Mouse (Mus musculus) lung, embryonic 14.5 days (tissue): ENCODE measurements at regions not wholly inside any gene's neighbourhood (a gene's known extent, or its start where the extent isn't known, plus 50 kb on each side); places are given as distances from the start of the nearest gene placed in this dataset.

Experiments used
- ATAC-seq: fragments of 200-750 bp; cut with Nextera tagmentation; 2 replicates; pipeline ENCODE4 v1.8.0; 2017; ENCODE audit warnings: mild to moderate bottlenecking, moderate TSS enrichment, moderate library complexity; ENCODE audit not compliant: insufficient read depth
- DNase-seq: peaks from one replicate; pipeline ENCODE4 v3.0.0-alpha.2; 2015
- H3K27ac ChIP-seq: fragments of 300-500 bp; sonication (generic); 2 replicates; pipeline ENCODE4 v1.5.1; 2014; ENCODE audit warnings: low read depth, mild to moderate bottlenecking, moderate library complexity
- H3K27me3 ChIP-seq: fragments of 300-500 bp; sonication (generic); 2 replicates; pipeline ENCODE4 v1.6.1; 2014; ENCODE audit warnings: low read length, control low read depth; ENCODE audit not compliant: insufficient read depth
- H3K36me3 ChIP-seq: fragments of 300-500 bp; sonication (generic); 2 replicates; pipeline ENCODE4 v1.6.1; 2014; ENCODE audit warnings: control low read depth; ENCODE audit not compliant: insufficient read depth
- H3K4me1 ChIP-seq: fragments of 300-500 bp; sonication (generic); 2 replicates; pipeline ENCODE4 v1.6.1; 2014; ENCODE audit warnings: antibody characterized with exemption, control low read depth; ENCODE audit not compliant: insufficient read depth
- H3K4me2 ChIP-seq: fragments of 300-500 bp; sonication (generic); 2 replicates; pipeline ENCODE4 v1.6.1; 2014; ENCODE audit warnings: mild to moderate bottlenecking
- H3K4me3 ChIP-seq: fragments of 300-500 bp; sonication (generic); 2 replicates; pipeline ENCODE4 v1.5.1; 2014; ENCODE audit warnings: low read depth, low read length
- H3K9ac ChIP-seq: fragments of 300-500 bp; sonication (generic); 2 replicates; pipeline ENCODE4 v1.6.1; 2014
- H3K9me3 ChIP-seq: fragments of 300-500 bp; sonication (generic); 2 replicates; pipeline ENCODE4 v1.6.1; 2016; ENCODE audit warnings: low read depth, low read length, control low read depth
- CTCF ChIP-seq: IDR thresholded peaks from 2 replicates; pipeline ENCODE4 v1.5.1; 2016; ENCODE audit warnings: antibody characterized with exemption, low read depth
- WGBS: fragments of 180-500 bp; shearing (Covaris S2); extraction: QIAGEN DNeasy Blood & Tissue Kit; methylation state at CpG from one replicate; pipeline ENCODE4 v1.1.7; 2014; 5-methylcytosine and 5-hydroxymethylcytosine counted together

DNA sequence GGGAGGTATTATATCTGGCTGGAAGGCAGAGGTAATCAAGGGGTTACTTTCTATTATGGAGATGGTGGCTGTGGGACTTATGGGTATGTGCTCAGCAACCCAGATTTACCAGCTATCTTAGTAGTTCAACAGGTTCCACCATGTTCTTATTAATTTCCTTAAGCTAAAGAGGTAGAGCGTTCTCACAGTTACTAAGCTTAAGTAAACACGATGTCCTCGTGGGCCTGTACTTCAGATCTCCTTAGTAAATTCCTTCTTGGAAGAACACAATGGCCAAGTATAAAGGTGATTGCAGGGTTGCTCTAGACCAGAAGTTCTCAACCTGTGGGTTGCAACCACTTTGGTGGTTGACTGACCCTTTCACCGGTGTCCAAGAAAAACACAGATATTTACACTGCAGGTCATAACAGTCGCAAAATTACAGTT is 90.2 kb downstream of the Setd4 start:
- no peaks in the 10 kb centered on the region for H3K4me1 ChIP-seq
- H3K36me3 ChIP-seq: no peaks in the 10 kb centered on the region
- no peak for TF ChIP-seq CTCF
- H3K27ac ChIP-seq: peak overlapping the region; percentile 33; the same call in 1 of the 2 replicates
- H3K4me3 ChIP-seq: no peak overlapping the region
- H3K27me3 ChIP-seq: no peaks in the 10 kb centered on the region
- ATAC-seq (peak; percentile 52; the same call in 1 of the 2 replicates), DNase-seq (peak; percentile 31)
- WGBS: 66% methylated on average over 5 of the region's 5 CpGs
- no peaks in the 10 kb centered on the region for H3K9me3 ChIP-seq
- no peak overlapping the region for H3K4me2 ChIP-seq
- no peak overlapping the region for H3K9ac ChIP-seq

DNA sequence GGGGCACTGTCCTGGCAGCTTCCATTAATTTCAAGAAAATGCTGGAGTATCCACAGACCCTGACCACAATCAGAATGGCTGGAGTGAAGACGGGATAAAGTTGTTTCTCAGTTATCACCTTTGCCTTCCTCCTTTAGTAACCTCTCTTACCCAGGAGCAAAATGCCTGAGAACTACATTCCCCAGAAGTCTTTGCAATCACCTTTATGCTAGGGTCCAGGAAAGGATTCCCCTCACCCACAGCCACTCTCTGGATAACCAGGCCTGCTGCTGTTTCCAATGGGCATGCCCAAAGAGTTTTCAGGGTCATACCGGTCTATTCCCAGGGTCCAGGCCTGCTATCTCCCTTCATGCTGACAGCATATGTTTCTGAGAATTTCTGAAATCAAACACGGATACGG is 91.9 kb downstream of the Setd4 start:
- peaks cover 2% of the 10 kb centered on the region; the same call in 1 of the 2 replicates for H3K9me3 ChIP-seq
- no peak overlapping the region for H3K9ac ChIP-seq
- no peak overlapping the region for H3K27ac ChIP-seq
- WGBS: 88% methylated on average over 4 of the region's 4 CpGs
- H3K4me2 ChIP-seq: no peak overlapping the region
- no peaks in the 10 kb centered on the region for H3K4me1 ChIP-seq
- H3K36me3 ChIP-seq: no peaks in the 10 kb centered on the region
- TF ChIP-seq CTCF: no peak
- H3K4me3 ChIP-seq: no peak overlapping the region
- no peak for ATAC-seq
- DNase-seq: no peak
- no peaks in the 10 kb centered on the region for H3K27me3 ChIP-seq

DNA sequence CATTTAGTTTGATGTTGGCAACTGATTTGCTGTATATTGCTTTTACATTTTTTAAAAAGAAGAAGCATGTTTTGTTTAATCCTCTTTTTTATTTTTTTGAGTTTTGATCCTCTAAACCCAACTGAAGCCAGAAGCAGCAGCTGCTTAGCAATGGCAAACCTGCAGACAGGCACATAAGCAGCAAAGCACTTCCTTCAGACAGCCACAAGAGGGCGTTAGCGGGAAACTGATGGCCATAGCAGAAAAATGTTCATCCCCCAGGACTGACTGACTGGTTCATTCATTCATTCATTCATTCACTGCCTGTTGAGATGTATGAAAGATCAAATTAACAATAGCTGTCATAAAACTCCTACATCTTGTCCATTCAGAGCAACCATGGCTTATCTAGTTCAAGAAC is 92.3 kb downstream of the Setd4 start:
- DNase-seq (no peak), ATAC-seq (no peak)
- Histone ChIP-seq H3K4me3 (no peak overlapping the region), H3K9me3 (peaks cover 4% of the 10 kb centered on the region; the same call in 1 of the 2 replicates), H3K4me2 (no peak overlapping the region), H3K9ac (no peak overlapping the region), H3K27ac (no peak overlapping the region), H3K27me3 (no peaks in the 10 kb centered on the region), H3K4me1 (no peaks in the 10 kb centered on the region), H3K36me3 (no peaks in the 10 kb centered on the region)
- TF ChIP-seq CTCF: peak; percentile 37
- WGBS: 4% methylated on average over 2 of the region's 2 CpGs

DNA sequence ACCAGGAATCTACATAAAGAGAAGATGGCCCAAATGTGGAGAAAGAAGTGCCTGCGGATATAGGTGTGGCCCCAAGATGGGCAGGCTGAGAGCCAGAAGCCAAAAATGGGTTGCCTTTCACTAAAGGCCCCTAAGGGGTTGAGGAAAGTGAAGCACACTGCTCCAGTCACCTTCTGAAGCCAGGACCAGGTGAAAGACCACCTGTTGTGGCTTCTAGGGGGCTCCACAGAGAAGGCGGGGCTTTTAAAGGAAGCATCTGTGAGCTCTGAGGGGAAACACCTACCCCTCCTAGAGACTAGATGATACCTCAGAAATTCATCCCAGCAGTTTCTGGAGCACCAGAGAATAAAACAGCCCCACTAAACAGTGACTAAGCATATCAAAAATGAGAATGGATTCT is 105.1 kb downstream of the Setd4 start:
- H3K4me1 ChIP-seq: no peaks in the 10 kb centered on the region
- DNase-seq (no peak), ATAC-seq (no peak)
- no peak overlapping the region for H3K27ac ChIP-seq
- 94% methylated on average over 2 of the region's 2 CpGs for WGBS
- H3K36me3 ChIP-seq: no peaks in the 10 kb centered on the region
- no peak for TF ChIP-seq CTCF
- no peak overlapping the region for H3K9ac ChIP-seq
- peaks cover 9% of the 10 kb centered on the region; the same call in 1 of the 2 replicates for H3K9me3 ChIP-seq
- no peak overlapping the region for H3K4me3 ChIP-seq
- H3K4me2 ChIP-seq: no peak overlapping the region
- no peaks in the 10 kb centered on the region for H3K27me3 ChIP-seq

DNA sequence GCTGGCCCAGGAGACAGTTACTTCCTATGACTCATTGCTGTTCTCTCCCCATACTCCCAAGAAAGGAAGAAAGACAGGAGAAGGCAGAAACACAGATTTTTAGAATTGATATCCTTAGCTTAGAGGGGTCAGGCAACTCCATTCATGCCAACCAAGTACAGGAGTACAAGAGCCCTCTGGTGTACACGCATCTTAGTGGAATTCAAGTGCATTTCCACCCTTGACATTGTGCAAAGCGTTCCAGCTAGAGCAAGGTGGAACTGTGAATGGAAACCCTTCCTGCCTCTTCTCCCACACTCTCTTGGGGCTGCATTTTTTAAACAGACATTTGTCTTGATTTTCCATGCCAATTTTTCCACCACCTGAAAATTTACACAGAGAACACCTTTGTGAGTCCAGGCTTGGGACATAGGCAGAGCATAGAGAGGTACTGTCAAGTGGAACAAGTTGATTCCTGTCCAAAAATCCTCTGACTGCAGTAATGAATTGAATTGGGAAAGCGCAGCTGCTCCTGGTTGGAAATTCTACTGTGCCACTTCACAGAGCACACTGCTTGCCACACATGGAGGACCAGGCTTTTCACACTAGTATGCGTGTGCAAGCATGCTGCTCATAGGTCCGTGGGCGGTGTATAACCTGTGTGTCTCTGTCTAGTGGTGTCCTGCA is 110.4 kb downstream of the Setd4 start:
- H3K27me3 ChIP-seq: no peaks in the 10 kb centered on the region
- H3K4me1 ChIP-seq: no peaks in the 10 kb centered on the region
- no peak for TF ChIP-seq CTCF
- peak; percentile 31 for DNase-seq
- no peak overlapping the region for H3K4me3 ChIP-seq
- H3K4me2 ChIP-seq: no peak overlapping the region
- H3K36me3 ChIP-seq: no peaks in the 10 kb centered on the region
- 69% methylated on average over 6 of the region's 6 CpGs for WGBS
- H3K9me3 ChIP-seq: no peaks in the 10 kb centered on the region
- H3K9ac ChIP-seq: no peak overlapping the region
- H3K27ac ChIP-seq: no peak overlapping the region
- no peak for ATAC-seq

DNA sequence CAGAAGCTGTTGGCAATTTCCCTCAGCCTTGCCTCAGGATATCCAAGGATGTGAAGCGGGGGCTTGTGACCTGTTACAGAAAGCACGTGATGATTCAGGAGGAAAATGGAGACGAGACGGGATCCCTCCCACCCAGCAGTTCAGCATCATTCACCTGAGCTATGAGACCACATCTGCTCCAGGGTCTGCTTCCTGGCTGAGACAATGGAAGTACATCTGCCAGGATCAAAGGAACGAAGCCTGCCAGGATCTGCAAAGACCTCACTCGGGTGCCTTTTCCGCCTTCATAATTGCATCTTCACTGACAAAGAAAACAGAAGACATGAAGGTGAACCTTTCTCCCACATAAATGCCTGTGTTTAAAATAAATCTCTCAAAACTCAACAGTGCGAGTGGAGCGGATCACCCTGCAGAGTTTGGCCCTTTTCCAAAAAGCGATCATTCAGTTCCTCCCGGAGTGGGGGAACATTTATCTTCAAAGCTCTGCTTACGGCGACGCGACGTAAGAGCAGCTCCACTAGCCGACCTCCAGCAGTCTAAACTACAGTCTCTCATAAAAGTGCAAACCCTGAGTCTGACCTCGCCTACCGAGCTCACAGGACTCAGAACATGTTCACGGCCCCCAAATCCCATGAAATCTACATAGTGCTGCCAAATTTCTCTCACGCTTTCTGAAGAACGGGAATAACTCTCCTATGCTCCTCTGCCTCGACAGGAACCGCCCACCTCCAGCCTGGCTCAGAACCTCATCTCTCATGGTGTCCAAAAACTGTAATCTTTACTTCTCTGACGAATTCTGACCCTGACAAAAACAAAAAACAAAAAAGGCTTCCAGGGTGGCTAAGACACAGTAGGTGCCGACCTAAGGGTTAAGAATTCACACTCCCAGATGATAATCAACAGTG is 117.0 kb downstream of the Setd4 start:
- H3K4me2 ChIP-seq: peak overlapping the region; percentile 49
- H3K4me1 ChIP-seq: 0 out of 2 replicates have a peak, but pooled peaks cover 2% of the 10 kb centered on the region
- WGBS: 35% methylated on average over 26 of the region's 26 CpGs
- ATAC-seq (0 out of 2 replicates have a peak, but pooled peaks have one; percentile 21), DNase-seq (peak; percentile 73)
- H3K36me3 ChIP-seq: no peaks in the 10 kb centered on the region
- H3K27me3 ChIP-seq: no peaks in the 10 kb centered on the region
- no peaks in the 10 kb centered on the region for H3K9me3 ChIP-seq
- H3K9ac ChIP-seq: no peak overlapping the region
- no peak overlapping the region for H3K27ac ChIP-seq
- TF ChIP-seq CTCF: no peak
- H3K4me3 ChIP-seq: peak overlapping the region; percentile 13; the same call in 1 of the 2 replicates

DNA sequence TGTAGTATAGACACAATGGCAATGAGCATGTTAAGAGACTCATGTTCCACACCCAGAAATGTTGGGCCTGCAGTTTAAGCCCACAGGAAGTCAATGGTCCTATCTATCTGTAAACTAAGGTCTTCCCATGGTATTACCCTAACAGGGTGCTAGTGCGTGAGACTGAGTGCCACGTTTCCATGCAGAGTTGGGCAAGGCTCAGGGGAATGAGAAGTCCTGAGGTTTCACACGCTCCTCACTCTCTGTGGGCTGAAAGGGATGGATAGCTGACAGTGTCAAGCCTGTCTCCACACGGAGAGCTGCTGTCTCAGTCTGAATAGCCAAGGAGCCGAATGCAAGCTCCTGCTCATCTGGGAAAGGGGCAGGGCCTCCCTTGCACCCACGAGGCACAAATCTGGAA is 133.9 kb downstream of the Setd4 start:
- H3K27ac ChIP-seq: no peak overlapping the region
- no peak overlapping the region for H3K4me2 ChIP-seq
- no peak overlapping the region for H3K9ac ChIP-seq
- no peaks in the 10 kb centered on the region for H3K36me3 ChIP-seq
- no peak for TF ChIP-seq CTCF
- H3K4me3 ChIP-seq: no peak overlapping the region
- DNase-seq: no peak
- ATAC-seq: no peak
- H3K9me3 ChIP-seq: no peaks in the 10 kb centered on the region; the same call in 1 of the 2 replicates
- WGBS: 75% methylated on average over 6 of the region's 6 CpGs
- no peaks in the 10 kb centered on the region for H3K4me1 ChIP-seq
- H3K27me3 ChIP-seq: no peaks in the 10 kb centered on the region
